Mouse (Mus musculus): ENCODE results near the gene Mgat5.

DNA sequence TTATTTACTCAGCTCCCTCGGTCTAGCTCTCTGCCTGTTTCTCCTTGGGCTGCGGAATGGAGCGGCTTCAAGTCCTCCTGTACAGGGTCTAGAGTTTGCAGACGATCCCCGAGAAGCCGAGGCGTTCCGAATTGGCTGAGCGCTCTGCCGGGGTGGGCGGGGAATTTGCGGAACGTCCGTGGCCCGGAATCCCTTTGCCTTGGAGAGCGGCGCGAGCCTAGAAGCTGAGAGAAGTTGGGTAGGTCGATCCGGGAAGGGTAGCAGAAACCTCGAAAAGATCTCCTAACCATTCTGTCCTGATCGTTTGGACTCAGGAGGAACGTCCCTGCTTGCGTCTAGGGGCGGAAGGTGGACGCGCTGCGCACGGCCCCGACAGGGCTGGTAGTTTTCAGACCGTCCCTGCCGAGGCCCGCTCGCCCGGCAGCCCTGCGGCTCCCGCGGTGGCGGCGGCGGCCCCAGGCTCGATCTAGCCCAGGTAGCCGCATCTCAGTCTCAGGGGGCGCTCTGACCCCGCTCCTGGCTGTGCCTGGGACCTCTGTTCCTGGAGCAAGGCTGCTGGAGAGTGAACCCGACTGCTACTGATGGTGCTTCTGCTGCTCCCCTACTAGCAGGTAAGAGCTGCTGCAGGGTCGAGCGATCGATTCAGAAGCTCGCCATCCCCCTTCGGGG lies at the start of gene Mgat5:
- TF ChIP-seq CTCF (conservative IDR thresholded peaks at IDR 0.05; ENCODE audit: insufficient read depth, insufficient read length, low read depth, low read length) (peak; percentile 38; the same call in 1 of the 2 replicates), POLR2A (IDR thresholded peaks at IDR 0.05; ENCODE audit: low read depth, low read length) (peak; percentile 60)
